Mouse (Mus musculus): Measurements from ENCODE around the gene Nckap5. TPM values are rescaled to one million over a fixed set of nuclear protein-coding genes. Genes with fewer than 3 reads are reported as not detected.

The Nckap5 gene
- polyA plus RNA-seq, 1 experiment from 2014 or later, result 45.0 TPM

DNA sequence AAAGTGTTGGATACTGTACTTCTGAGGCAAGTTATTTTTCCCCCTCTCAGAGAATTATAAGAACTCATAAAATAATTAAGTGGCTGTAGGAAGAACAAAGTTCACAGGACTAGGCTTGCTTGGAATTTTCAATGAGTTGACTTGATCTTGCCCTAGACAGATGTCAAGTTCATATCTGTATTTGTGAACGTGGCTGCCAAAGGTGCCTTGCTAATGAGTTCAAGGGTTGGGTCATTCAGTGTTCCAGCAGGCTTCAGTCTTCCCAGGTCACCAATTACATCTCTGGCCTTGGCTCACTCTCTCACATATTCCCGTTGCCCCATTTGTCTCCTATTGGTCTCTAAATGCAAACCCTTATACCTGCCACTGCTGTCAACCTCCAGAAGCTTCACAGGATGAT lies 846.0 kb downstream of the Nckap5 start:
- H3K27me3 ChIP-seq (ENCODE audit: control insufficient read depth, insufficient read depth, low read depth, low read length), result no peaks in the 10 kb centered on the region
- 43% methylated on average over 2 of the region's 2 CpGs for WGBS
- no peak overlapping the region for H3K4me2 ChIP-seq (ENCODE audit: low read depth, low read length)
- no peak overlapping the region for H3K9ac ChIP-seq (ENCODE audit: low read length)
- peaks cover 8% of the 10 kb centered on the region for H3K36me3 ChIP-seq (ENCODE audit: control insufficient read depth, insufficient read depth, low read length)
- no peaks in the 10 kb centered on the region for H3K9me3 ChIP-seq (ENCODE audit: control insufficient read depth, low read length)
- H3K4me3 ChIP-seq (ENCODE audit: low read length), result no peak overlapping the region
- H3K27ac ChIP-seq (ENCODE audit: low read length), result no peak overlapping the region
- ATAC-seq (ENCODE audit: low read depth), result no peak
- H3K4me1 ChIP-seq (replicated peaks; ENCODE audit: control insufficient read depth, insufficient read depth, low read length), result no peaks in the 10 kb centered on the region

DNA sequence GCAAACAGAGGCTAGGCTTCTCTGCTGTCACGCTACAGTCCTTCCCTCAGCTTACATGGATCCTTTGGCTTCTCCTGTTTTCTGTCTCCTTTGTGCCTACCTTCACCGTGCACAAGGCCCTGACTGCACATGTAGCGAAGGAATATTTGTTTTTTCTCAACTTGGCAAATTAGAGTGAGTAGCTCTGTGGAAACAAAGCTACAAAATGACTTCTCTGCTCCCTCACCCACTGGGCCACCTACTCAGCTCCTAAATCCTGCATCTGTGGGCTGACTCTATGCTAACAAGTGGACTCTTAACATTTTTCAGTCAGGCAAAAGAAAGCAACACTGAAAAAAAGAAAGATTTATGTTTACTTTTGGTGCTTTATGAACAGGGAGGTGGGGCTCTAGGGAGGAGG lies 856.0 kb downstream of the Nckap5 start:
- Histone ChIP-seq H3K9ac (ENCODE audit: low read length) (no peak overlapping the region), H3K4me3 (ENCODE audit: low read length) (no peak overlapping the region), H3K27me3 (ENCODE audit: control insufficient read depth, insufficient read depth, low read depth, low read length) (no peaks in the 10 kb centered on the region), H3K9me3 (ENCODE audit: control insufficient read depth, low read length) (no peaks in the 10 kb centered on the region), H3K4me1 (replicated peaks; ENCODE audit: control insufficient read depth, insufficient read depth, low read length) (no peaks in the 10 kb centered on the region), H3K27ac (ENCODE audit: low read length) (no peak overlapping the region), H3K4me2 (ENCODE audit: low read depth, low read length) (no peak overlapping the region), H3K36me3 (ENCODE audit: control insufficient read depth, insufficient read depth, low read length) (peaks cover 15% of the 10 kb centered on the region)
- no peak for ATAC-seq (ENCODE audit: low read depth)
- WGBS, result 74% methylated on average over 3 of the region's 3 CpGs

DNA sequence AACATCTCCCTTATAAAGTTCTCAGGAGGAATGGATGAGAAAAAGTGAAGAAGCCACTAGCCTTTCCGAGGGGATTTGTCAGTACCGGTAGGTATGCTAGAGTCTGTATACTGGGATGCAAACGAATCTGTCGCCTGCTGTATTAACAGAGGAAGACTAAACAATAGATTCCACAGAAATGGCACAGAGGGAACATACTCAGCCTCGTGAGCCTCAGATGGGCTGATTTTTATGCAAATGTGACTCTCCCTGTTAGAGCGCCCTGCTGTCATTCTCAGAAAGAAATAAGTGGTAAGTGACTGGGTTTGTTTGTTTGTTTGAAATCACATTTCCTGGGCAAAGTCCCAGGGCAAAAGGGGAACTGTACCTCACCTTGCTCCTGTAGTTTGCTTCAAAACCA lies 858.7 kb downstream of the Nckap5 start:
- no peak overlapping the region for H3K4me3 ChIP-seq (ENCODE audit: low read length)
- H3K9me3 ChIP-seq (ENCODE audit: control insufficient read depth, low read length), result no peaks in the 10 kb centered on the region
- H3K27me3 ChIP-seq (ENCODE audit: control insufficient read depth, insufficient read depth, low read depth, low read length), result no peaks in the 10 kb centered on the region
- no peaks in the 10 kb centered on the region for H3K4me1 ChIP-seq (replicated peaks; ENCODE audit: control insufficient read depth, insufficient read depth, low read length)
- H3K36me3 ChIP-seq (ENCODE audit: control insufficient read depth, insufficient read depth, low read length), result peaks cover 5% of the 10 kb centered on the region; the same call in 1 of the 2 replicates
- ATAC-seq (ENCODE audit: low read depth), result no peak
- WGBS, result 69% methylated on average over 6 of the region's 6 CpGs
- H3K4me2 ChIP-seq (ENCODE audit: low read depth, low read length), result no peak overlapping the region
- H3K27ac ChIP-seq (ENCODE audit: low read length), result no peak overlapping the region
- no peak overlapping the region for H3K9ac ChIP-seq (ENCODE audit: low read length)

DNA sequence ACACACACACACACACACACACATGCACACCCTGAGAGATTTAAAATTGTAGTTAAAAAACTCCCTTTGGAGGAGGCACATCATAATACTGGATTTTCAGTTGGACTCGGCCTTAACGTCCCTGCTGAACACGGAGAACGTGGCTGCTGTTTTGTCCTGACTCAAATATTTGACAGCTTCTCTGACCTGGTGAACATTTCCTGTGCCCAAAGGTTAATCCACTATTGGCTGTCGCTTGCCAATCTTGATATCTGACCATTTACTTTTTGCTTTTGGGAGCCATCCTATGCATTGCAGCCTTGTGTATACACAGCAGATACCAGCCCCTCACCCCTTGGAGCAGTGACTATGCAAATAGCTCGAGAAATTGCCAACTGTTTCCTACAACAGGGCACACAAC lies 862.9 kb downstream of the Nckap5 start:
- WGBS, result 54% methylated on average over 6 of the region's 6 CpGs
- H3K9ac ChIP-seq (ENCODE audit: low read length), result no peak overlapping the region
- H3K36me3 ChIP-seq (ENCODE audit: control insufficient read depth, insufficient read depth, low read length), result no peaks in the 10 kb centered on the region
- H3K9me3 ChIP-seq (ENCODE audit: control insufficient read depth, low read length), result no peaks in the 10 kb centered on the region
- H3K4me2 ChIP-seq (ENCODE audit: low read depth, low read length), result no peak overlapping the region
- H3K4me1 ChIP-seq (replicated peaks; ENCODE audit: control insufficient read depth, insufficient read depth, low read length), result no peaks in the 10 kb centered on the region
- H3K27me3 ChIP-seq (ENCODE audit: control insufficient read depth, insufficient read depth, low read depth, low read length), result no peaks in the 10 kb centered on the region
- H3K27ac ChIP-seq (ENCODE audit: low read length), result no peak overlapping the region
- H3K4me3 ChIP-seq (ENCODE audit: low read length), result no peak overlapping the region
- ATAC-seq (ENCODE audit: low read depth), result no peak

GRCm38 (mm10) chr1:125951026-125951425 lies 879.6 kb downstream of the Nckap5 start:
- H3K27ac ChIP-seq (ENCODE audit: low read length), result no peak overlapping the region
- WGBS, result 74% methylated on average over 3 of the region's 3 CpGs
- H3K9me3 ChIP-seq (ENCODE audit: control insufficient read depth, low read length), result no peaks in the 10 kb centered on the region
- H3K4me2 ChIP-seq (ENCODE audit: low read depth, low read length), result no peak overlapping the region
- H3K4me3 ChIP-seq (ENCODE audit: low read length), result no peak overlapping the region
- no peaks in the 10 kb centered on the region; the same call in 1 of the 2 replicates for H3K36me3 ChIP-seq (ENCODE audit: control insufficient read depth, insufficient read depth, low read length)
- H3K4me1 ChIP-seq (replicated peaks; ENCODE audit: control insufficient read depth, insufficient read depth, low read length), result no peaks in the 10 kb centered on the region
- H3K27me3 ChIP-seq (ENCODE audit: control insufficient read depth, insufficient read depth, low read depth, low read length), result no peaks in the 10 kb centered on the region
- ATAC-seq (ENCODE audit: low read depth), result no peak
- no peak overlapping the region for H3K9ac ChIP-seq (ENCODE audit: low read length)

- ATAC-seq (ENCODE audit: low read depth), result no peak; the same call in 1 of the 2 replicates
- Histone ChIP-seq H3K9ac (ENCODE audit: low read length) (no peak overlapping the region), H3K4me3 (ENCODE audit: low read length) (no peak overlapping the region), H3K27me3 (ENCODE audit: control insufficient read depth, insufficient read depth, low read depth, low read length) (no peaks in the 10 kb centered on the region), H3K4me1 (replicated peaks; ENCODE audit: control insufficient read depth, insufficient read depth, low read length) (no peaks in the 10 kb centered on the region; the same call in 1 of the 2 replicates), H3K27ac (ENCODE audit: low read length) (no peak overlapping the region), H3K9me3 (ENCODE audit: control insufficient read depth, low read length) (no peaks in the 10 kb centered on the region), H3K36me3 (ENCODE audit: control insufficient read depth, insufficient read depth, low read length) (no peaks in the 10 kb centered on the region; the same call in 1 of the 2 replicates), H3K4me2 (ENCODE audit: low read depth, low read length) (no peak overlapping the region)
- 56% methylated on average over 6 of the region's 6 CpGs for WGBS
Measured at GRCm38 (mm10) chr1:125949076-125949475, 881.5 kb downstream of the Nckap5 start.

DNA sequence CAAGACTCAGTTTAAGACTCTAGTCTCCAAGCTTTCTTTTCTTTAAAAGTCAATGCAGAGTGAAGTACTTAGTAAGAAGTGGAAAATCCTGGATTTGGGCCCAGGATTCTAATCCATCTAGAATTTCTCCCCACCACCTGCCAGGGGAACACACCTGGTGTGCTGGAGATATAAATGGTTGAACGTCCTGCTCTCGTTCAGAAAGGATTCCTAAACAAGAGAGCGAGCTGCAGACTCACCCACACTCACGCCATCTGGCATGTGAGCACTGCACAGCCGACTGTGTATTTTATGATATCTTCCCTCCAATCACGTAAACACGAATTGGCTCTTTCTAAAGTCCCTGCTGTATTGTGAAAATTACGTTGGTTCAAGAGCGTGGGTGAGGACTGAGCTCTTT lies 885.5 kb downstream of the Nckap5 start:
- 31% methylated on average over 9 of the region's 9 CpGs for WGBS
- ATAC-seq (ENCODE audit: low read depth), result no peak

DNA sequence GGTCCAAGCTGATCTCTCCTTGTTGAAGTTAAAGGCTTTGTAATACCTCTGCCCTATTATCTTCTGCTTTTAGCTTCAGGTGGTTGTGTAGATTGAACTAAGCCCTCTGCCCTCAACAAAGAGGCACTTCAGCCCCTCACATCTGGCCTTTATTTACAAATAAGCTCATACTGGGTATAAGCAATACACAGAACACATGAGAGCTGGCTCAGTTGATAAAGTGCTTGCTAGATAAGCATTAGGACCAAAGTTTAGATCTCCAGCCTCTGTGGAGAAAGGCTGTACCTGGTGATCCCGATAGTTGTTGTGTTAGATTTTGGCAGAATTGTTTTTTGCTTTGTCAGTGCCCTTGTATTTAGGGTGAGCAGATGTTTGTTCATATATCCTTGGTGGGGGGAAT lies 887.3 kb downstream of the Nckap5 start:
- 81% methylated on average over 1 of the region's 1 CpGs for WGBS
- H3K27me3 ChIP-seq (ENCODE audit: control insufficient read depth, insufficient read depth, low read depth, low read length), result no peaks in the 10 kb centered on the region

More for the DNA sequence above, 885.5 kb downstream of the Nckap5 start:
- H3K27ac ChIP-seq (ENCODE audit: low read length), result no peak overlapping the region
- no peaks in the 10 kb centered on the region for H3K9me3 ChIP-seq (ENCODE audit: control insufficient read depth, low read length)
- H3K4me3 ChIP-seq (ENCODE audit: low read length), result no peak overlapping the region
- H3K9ac ChIP-seq (ENCODE audit: low read length), result no peak overlapping the region
- H3K4me1 ChIP-seq (replicated peaks; ENCODE audit: control insufficient read depth, insufficient read depth, low read length), result no peaks in the 10 kb centered on the region; the same call in 1 of the 2 replicates
- H3K27me3 ChIP-seq (ENCODE audit: control insufficient read depth, insufficient read depth, low read depth, low read length), result no peaks in the 10 kb centered on the region
- no peaks in the 10 kb centered on the region; the same call in 1 of the 2 replicates for H3K36me3 ChIP-seq (ENCODE audit: control insufficient read depth, insufficient read depth, low read length)
- no peak overlapping the region for H3K4me2 ChIP-seq (ENCODE audit: low read depth, low read length)

DNA sequence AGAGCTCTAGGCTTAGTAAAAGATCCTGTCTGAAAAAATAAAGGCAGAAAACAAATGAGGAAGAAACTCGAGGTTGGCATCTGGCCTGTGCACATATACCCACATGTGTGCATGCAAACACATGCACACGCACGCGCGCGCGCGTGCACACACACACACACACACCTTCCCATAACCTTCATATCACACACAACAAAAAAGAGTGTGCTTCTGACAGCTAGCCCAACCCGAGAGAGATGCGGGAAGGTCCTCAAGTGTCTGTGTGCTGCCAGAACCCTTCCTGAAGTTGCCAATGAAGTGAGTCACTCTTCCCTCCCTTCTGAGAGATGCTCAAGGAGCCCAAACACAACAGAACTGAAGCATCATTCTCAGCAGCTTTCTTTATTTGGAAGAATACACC lies 905.1 kb downstream of the Nckap5 start:
- no peak for ATAC-seq (ENCODE audit: low read depth)
- Histone ChIP-seq H3K27me3 (ENCODE audit: control insufficient read depth, insufficient read depth, low read depth, low read length) (no peaks in the 10 kb centered on the region), H3K36me3 (ENCODE audit: control insufficient read depth, insufficient read depth, low read length) (0 out of 2 replicates have a peak, but pooled peaks cover 5% of the 10 kb centered on the region), H3K9ac (ENCODE audit: low read length) (no peak overlapping the region), H3K4me1 (replicated peaks; ENCODE audit: control insufficient read depth, insufficient read depth, low read length) (no peaks in the 10 kb centered on the region), H3K4me3 (ENCODE audit: low read length) (no peak overlapping the region), H3K4me2 (ENCODE audit: low read depth, low read length) (no peak overlapping the region), H3K27ac (ENCODE audit: low read length) (no peak overlapping the region), H3K9me3 (ENCODE audit: control insufficient read depth, low read length) (no peaks in the 10 kb centered on the region)
- WGBS, result 91% methylated on average over 10 of the region's 10 CpGs

More for the DNA sequence above, 887.3 kb downstream of the Nckap5 start:
- Histone ChIP-seq H3K4me2 (ENCODE audit: low read depth, low read length) (no peak overlapping the region), H3K9ac (ENCODE audit: low read length) (no peak overlapping the region), H3K4me3 (ENCODE audit: low read length) (no peak overlapping the region), H3K4me1 (replicated peaks; ENCODE audit: control insufficient read depth, insufficient read depth, low read length) (no peaks in the 10 kb centered on the region; the same call in 1 of the 2 replicates), H3K9me3 (ENCODE audit: control insufficient read depth, low read length) (no peaks in the 10 kb centered on the region), H3K36me3 (ENCODE audit: control insufficient read depth, insufficient read depth, low read length) (no peaks in the 10 kb centered on the region), H3K27ac (ENCODE audit: low read length) (no peak overlapping the region)
- ATAC-seq (ENCODE audit: low read depth), result no peak

DNA sequence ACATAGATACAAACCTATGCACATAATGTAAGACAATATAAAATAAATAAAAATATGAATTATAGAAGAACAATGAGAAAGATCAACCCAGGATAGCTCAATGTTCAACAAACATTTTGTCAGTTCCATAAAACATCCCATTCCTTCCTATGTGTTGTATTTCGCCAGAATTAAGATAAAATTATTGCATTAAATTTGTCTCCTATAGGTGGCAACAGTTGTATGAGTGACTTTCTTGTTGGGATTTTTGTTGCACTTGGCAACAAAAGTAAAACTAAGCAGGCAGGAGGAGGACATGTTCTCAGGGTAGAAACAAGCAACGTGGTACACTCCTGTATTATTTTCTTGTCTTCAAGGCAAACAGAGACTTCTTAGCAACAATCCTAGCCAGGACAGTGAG lies 907.5 kb downstream of the Nckap5 start:
- Histone ChIP-seq H3K4me3 (ENCODE audit: low read length) (no peak overlapping the region), H3K4me1 (replicated peaks; ENCODE audit: control insufficient read depth, insufficient read depth, low read length) (no peaks in the 10 kb centered on the region), H3K9ac (ENCODE audit: low read length) (no peak overlapping the region), H3K27me3 (ENCODE audit: control insufficient read depth, insufficient read depth, low read depth, low read length) (no peaks in the 10 kb centered on the region), H3K27ac (ENCODE audit: low read length) (no peak overlapping the region), H3K4me2 (ENCODE audit: low read depth, low read length) (no peak overlapping the region), H3K36me3 (ENCODE audit: control insufficient read depth, insufficient read depth, low read length) (0 out of 2 replicates have a peak, but pooled peaks cover 5% of the 10 kb centered on the region), H3K9me3 (ENCODE audit: control insufficient read depth, low read length) (no peaks in the 10 kb centered on the region)
- 70% methylated on average over 2 of the region's 2 CpGs for WGBS
- ATAC-seq (ENCODE audit: low read depth), result no peak
